Mouse (Mus musculus): Measurements from ENCODE around the gene Uba2. TPM values are rescaled to one million over a fixed set of nuclear protein-coding genes. Genes with fewer than 3 reads are reported as not detected.
"Not testable (repeated sequence)": the region's sequence is repeated elsewhere in the genome, so short reads cannot be mapped to it uniquely, and the experiment has no call there.

Gene Uba2
- 10 to 100 TPM; 47.2 to 55.3 TPM for total RNA-seq (2021)
- long read RNA-seq, experiment 1, transcript Uba2-201 (17 exons, 2,579 nt), result major isoform, 94 of 104 reads
- long read RNA-seq, experiment 1, partial matches to known transcripts, result 1 of 104 reads
- long read RNA-seq, experiment 1, other reads (novel, unspliced or antisense), result 7 of 104 reads
- long read RNA-seq, experiment 2, transcript Uba2-201 (17 exons, 2,579 nt), result major isoform, 75 of 87 reads
- long read RNA-seq, experiment 2, partial matches to known transcripts, result 5 of 87 reads
- long read RNA-seq, experiment 2, other reads (novel, unspliced or antisense), result 5 of 87 reads

- DNase-seq, result no peak
Measured at GRCm38 (mm10) chr7:34169454-34169853, at the start of gene Uba2. Uba2 (minus strand) TSS chr7:34169599.

- DNase-seq, result no peak
Measured at GRCm38 (mm10) chr7:34218496-34218895, 49.1 kb upstream of the Uba2 start.

DNA sequence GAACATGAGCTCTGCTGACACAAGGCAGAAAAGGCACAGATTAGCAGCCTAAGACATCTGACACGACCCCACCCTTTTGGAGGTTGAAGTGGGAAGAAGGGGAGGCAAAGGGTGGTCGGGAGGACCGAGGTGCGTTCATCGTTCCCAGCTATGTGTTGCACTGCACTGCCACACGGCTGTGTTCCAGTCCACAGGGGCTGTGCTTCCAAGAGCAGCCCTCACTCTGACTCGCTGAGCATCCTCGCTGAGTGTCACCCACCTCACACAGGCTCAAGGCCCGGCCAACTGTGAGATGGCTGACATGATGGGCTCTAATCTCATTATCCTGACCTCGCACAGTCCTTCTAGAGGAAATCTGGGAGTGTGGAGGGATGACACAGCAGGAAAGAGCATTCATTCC, 47.1 kb upstream of the Uba2 start:
- DNase-seq, result no peak

- peak; percentile 60 for DNase-seq
Measured at GRCm38 (mm10) chr7:34215481-34215880, 46.1 kb upstream of the Uba2 start.

DNA sequence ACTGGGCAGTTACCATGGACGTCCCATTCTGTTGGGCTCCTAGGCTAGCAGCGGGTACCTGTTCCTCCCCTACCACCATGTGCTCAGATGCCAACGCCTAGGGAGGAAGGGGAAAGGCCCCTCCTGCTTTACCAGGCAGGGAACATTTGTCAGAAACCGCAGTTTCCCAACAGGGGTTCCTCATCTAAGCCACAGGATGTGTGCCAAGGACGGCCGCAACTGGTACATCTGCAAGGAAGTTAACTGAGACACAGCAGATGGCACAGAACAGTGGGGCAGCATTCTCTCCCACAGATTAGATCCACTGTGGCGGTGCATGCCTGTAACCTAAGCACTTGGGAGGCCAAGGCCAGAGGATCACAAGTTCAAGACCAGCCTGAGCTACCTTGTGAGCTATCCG, 45.2 kb upstream of the Uba2 start:
- no peak for DNase-seq

DNA sequence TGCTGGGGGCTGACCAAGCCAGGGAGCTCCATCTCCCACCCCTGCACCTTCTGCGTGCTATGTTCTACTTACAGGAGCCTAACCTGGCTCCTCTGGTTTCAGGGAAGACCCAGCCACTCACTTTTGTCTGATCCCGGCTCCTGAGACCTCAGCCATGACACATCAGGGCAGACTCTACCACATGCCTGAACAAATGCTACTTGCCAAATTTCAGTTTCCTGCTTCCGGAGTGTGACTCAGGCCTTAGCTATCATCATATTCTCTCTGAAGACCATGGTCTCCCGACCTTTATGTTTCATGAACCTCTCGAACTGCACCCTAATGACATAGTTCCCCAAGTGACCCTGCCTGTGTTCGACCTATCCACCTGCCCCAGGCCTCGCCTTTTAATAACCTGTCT, 43.9 kb upstream of the Uba2 start:
- no peak for DNase-seq

GRCm38 (mm10) chr7:34208027-34208745, 38.8 kb upstream of the Uba2 start:
- no peak for DNase-seq

DNA sequence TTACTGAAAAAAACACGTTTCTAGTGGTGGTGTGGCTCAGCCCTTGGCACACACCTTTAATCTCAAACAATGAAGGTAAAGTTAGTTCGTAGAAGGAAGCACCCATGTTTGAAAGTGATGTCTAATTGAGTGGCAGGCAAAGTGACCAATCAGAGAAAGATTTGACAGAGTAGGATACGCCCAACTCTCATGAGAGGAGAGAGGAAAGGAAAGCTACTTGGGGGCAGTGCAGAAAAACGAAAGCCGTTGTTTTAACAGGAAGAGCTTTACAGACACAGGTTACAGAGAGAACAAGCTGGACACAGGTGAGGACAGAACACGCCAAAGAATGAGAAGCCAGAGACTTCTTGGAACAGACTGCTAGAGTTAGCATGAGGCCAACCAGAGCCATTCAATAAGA, 36.9 kb upstream of the Uba2 start:
- no peak for DNase-seq

DNA sequence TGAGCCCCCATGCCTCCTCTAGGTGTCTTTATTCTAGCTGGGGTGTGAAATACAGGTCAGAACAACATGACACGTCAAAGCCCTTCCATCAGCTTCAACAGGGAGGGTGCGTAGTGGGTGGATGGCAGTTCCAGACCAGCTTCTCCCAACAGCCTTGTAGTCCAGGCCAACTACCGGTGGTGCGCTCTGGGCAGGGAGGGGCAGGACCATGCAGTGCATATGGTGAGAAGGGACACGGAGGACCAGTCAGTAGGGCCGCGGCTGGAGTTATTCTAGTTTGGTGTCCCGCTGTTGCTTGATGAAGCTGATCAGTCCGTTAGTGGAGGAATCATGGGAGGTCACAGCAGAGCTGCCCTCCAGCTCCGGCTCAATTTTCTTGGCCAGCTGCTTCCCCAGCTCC, 32.7 kb upstream of the Uba2 start:
- not testable (repeated sequence) for DNase-seq

DNA sequence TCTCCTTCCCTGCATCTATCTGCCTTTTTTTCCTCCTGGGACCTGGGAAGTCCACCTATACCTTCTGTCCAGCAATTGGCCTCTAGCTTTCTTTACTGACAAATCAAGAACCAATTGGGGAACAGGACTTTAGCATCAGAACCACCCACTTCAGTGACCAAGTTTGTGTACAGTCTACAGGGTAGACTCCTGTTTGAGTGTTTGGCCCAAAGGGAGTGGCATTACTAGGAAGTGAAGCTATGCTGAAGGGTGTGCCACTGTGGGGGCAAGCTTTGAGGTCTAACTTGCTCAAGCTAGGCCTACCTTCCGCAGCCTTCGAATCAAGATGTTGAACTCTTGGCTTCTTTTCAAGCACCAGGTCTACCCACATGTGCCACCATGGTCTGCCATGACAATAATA, 31.4 kb upstream of the Uba2 start:
- DNase-seq, result no peak

DNA sequence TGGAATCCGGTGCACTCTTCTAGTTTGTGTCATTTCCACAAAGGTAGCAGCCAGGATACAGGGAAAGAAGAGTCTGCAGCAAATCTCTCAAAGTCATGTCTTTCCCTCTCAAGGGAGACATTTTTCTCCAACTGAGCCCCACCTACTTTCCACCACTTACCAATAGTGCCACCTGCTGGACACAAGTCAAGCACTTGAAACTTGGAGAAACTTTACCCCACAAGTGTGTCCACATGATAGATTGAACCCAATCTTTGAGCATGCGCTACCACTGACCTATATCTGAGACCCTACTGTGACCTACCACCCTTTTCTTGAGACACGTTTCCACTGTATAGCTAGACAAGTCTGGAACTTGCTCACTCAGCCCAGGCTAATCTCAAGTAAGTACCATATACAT, 28.9 kb upstream of the Uba2 start:
- DNase-seq, result no peak

DNA sequence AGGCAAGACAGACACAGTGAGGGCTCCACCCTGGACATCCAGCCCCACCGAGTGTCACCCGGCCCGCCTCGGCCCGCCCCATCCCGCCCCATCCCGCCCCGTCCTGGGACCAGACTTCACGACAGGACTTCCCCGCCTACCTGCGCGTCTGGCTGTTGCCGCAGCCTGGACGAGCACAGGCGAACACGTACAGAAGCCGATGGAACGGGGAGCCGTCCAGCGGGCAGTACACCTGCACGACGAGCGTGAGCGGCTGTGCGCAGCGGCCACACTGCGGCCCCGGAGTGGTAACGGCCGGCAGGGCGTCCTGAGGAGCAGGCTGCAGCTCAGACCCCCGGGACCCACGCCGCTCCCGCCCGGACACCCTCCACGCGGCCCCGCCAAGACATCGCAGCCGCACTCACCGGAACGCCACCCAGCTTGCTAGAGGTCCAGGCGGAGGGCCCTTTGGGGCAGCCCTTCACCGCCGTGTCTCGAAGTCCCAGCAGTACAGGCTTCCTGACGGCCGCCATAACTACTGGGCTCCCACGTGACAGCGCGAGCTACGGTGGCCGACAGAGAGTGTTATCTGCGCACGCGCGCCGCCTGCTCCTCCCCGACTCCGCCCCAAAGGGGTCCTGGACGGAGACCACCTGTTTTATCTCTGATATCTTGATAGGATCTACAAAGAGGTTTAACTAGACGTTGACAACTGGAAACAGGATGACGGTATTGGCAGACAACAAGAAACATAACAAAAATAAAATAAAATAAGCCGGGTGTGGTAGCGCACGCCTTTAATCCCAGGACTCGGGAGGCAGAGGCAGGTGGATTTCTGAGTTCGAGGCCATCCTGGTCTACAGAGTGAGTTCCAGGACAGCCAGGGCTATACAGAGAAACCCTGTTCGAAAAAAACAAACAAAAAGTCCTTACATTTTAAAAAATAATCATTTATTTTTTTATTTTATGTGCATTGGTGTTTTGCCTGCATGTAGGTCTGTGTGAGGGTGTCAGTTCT, 27.0 kb upstream of the Uba2 start, which contains the start of gene Pdcd2l:
Gene Pdcd2l, minus strand, starts transcription at position 530 of the 997 bp plus-strand sequence.
- DNase-seq, result peak; percentile 95

DNA sequence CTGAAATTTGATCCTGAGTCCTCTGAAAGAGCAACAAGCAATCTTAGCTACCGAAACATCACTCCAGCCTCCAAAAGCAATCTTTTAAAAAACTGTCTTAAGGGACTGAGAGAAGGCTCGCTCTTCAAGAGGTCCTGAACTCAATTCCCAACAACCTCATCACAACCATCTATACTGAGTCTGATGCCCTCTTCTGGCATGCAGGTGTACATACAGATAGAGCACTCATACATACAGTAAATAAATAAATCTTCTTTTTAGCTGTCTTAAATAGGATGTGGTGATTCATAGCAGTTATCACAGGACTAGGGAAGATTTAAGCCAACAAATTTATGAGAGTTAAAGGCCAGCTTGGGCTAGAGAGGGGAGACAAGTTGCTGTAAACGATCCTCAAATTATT, 26.2 kb upstream of the Uba2 start:
- DNase-seq, result no peak

- DNase-seq, result no peak
Measured at GRCm38 (mm10) chr7:34192825-34193224, 23.4 kb upstream of the Uba2 start.

DNA sequence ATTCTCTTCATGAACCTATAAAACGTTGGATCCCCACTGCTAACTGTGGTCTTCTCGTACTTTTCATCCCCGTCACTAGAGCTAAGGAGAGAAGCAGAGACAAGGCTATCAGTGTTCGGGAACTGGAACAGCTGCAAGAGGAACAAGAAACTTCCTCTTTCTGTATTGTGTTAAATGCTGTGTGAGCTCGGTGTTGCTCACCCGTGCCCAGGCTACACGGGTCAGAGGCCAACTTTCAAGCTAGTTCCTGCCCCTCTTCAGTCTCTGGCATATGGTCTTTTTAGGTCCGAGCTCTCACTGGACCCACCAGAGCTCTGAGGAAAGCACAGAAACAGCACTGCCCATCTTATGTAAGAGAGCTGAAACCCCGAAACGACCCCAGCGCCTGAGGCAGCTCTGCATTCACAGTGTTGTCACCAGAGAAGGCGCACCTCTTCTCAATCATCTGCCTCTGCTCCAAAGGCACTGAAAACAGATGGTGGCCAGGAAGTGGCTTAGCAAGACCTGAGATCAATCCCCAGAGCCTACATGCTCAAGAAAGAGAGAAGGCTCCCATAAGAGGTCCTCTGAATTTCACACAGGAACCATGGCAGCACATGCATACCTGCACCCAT, 20.1 kb upstream of the Uba2 start:
- no peak for DNase-seq

GRCm38 (mm10) chr7:34183794-34184193, 14.4 kb upstream of the Uba2 start:
- no peak for DNase-seq

DNA sequence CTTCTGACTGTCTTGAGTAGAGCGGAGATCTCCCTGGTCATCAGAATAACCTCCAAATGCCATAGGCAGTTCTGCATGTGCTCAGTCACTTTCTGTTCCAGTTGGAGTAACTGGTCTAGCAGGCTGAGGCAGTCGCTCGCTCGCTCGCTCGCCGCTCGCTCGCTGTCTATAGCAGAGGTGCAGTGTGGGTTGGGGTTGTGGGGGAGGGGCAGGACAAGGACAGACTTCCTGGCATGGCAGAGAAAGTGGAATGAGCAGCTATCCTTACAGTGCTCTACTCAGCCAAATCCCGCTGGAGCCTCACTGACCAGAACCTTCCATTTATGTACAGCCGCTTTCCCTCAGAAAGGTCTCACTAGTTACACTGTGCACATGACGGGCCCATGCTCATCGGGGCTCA, 14.0 kb upstream of the Uba2 start:
- no peak for DNase-seq

- not testable (repeated sequence) for DNase-seq
Measured at GRCm38 (mm10) chr7:34176241-34176640, 6.8 kb upstream of the Uba2 start.

GRCm38 (mm10) chr7:34172251-34172650, 2.9 kb upstream of the Uba2 start:
- DNase-seq, result no peak

- DNase-seq, result peak; percentile 93
Measured at GRCm38 (mm10) chr7:34168470-34169251, 738 bp downstream of the Uba2 start.

DNA sequence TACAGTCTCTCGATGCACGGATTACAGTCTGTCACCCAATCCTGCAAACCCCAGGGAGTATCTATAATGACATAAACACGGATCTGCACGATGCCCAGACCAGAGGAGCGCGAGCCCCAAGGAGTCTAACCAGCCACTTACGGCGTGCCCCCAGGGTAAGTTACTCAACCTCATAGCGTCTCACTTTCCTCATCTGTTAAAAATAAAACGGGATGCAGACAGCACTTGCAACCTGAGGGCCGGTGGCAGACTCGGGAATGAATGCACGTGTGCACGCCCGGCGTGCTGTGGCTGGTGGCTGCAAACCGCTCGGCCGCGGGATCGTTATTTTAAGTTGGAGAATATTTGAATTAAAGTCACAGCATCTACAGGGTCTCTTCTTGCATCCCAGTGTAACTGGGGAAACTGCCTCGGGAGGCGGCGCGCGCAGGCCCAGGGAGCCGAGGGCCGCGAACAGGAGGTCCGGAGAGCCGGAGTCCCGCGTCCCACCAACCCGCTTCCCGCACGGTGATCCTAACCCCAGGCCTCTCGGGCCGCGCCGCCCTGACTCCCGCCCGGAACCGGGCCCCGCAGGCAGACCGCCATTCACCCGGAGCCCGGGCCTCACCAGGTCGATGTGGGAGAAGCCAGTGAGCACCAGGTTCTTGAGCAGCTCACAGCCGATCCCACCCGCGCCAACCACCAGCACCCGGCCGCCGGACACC, 1.5 kb downstream of the Uba2 start:
- DNase-seq, result no peak

Data from gastrocnemius, postnatal 10 days (tissue).